Mouse (Mus musculus) MEL-GATA-1-ER (cell line): Measurements from ENCODE around the gene Cfap61.
"Not testable (repeated sequence)": the region's sequence is repeated elsewhere in the genome, so short reads cannot be mapped to it uniquely, and the experiment has no call there.

Experiments
- DNase-seq: peaks from one replicate; pipeline ENCODE4 v3.0.0-alpha.2; 2012; ENCODE audit warnings: low read depth; ENCODE audit errors: extremely low read depth

Cfap61 gene

GRCm38 (mm10) chr2:145934339-145935231 lies at the start of gene Cfap61, which contains the start of gene Crnkl1:
Gene Cfap61, plus strand, starts transcription at chr2:145934784.
Gene Crnkl1, minus strand, starts transcription at chr2:145935014.
- peak; percentile 83 for DNase-seq

- DNase-seq = no peak
These were observed 49.4 kb upstream of the Cfap61 start for GRCm38 (mm10) chr2:145884913-145885785.

GRCm38 (mm10) chr2:145887937-145888765 lies 46.4 kb upstream of the Cfap61 start:
- DNase-seq = no peak

GRCm38 (mm10) chr2:145888766-145889480 lies 45.7 kb upstream of the Cfap61 start:
- DNase-seq = no peak

- no peak for DNase-seq
These were observed 44.0 kb upstream of the Cfap61 start for GRCm38 (mm10) chr2:145890571-145890970.

- no peak for DNase-seq
These were observed 40.8 kb upstream of the Cfap61 start for GRCm38 (mm10) chr2:145893756-145894155.

- no peak for DNase-seq
These were observed 36.5 kb upstream of the Cfap61 start for GRCm38 (mm10) chr2:145898106-145898505.

- DNase-seq = not testable (repeated sequence)
These were observed 34.3 kb upstream of the Cfap61 start for GRCm38 (mm10) chr2:145900318-145900717.

- no peak for DNase-seq
These were observed 32.7 kb upstream of the Cfap61 start, which contains the start of gene Naa20 for GRCm38 (mm10) chr2:145901861-145902260. Gene Naa20, plus strand, starts transcription at chr2:145902099.

- peak; percentile 60 for DNase-seq
These were observed 31.3 kb upstream of the Cfap61 start for GRCm38 (mm10) chr2:145903061-145903901.

- DNase-seq = no peak
These were observed 30.5 kb upstream of the Cfap61 start for GRCm38 (mm10) chr2:145903983-145904616.

- DNase-seq = no peak
These were observed 29.4 kb upstream of the Cfap61 start for GRCm38 (mm10) chr2:145905156-145905555.

- not testable (repeated sequence) for DNase-seq
These were observed 28.7 kb upstream of the Cfap61 start for GRCm38 (mm10) chr2:145905884-145906283.

GRCm38 (mm10) chr2:145920941-145921650 lies 13.5 kb upstream of the Cfap61 start:
- no peak for DNase-seq

- no peak for DNase-seq
These were observed 2.4 kb downstream of the Cfap61 start for GRCm38 (mm10) chr2:145936975-145937374.

GRCm38 (mm10) chr2:145941403-145941802 lies 6.8 kb downstream of the Cfap61 start:
- no peak for DNase-seq

GRCm38 (mm10) chr2:145944286-145944685 lies 9.7 kb downstream of the Cfap61 start:
- no peak for DNase-seq

- no peak for DNase-seq
These were observed 13.9 kb downstream of the Cfap61 start for GRCm38 (mm10) chr2:145948402-145948954.
